Mouse (Mus musculus) CH12.LX (cell line): ENCODE measurements around the gene Tescl. TPM values are rescaled to one million over a fixed set of nuclear protein-coding genes. Genes with fewer than 3 reads are reported as not detected.

Experiments used
- DNase-seq: peaks from one replicate; pipeline ENCODE4 v3.0.0-alpha.2; 2013; ENCODE audit errors: extremely low read depth
- H3K27ac ChIP-seq: 2 replicates; pipeline ENCODE4 v1.5.1; 2012; ENCODE audit warnings: low read depth, mild to moderate bottlenecking, control low read depth, moderate library complexity; ENCODE audit not compliant: insufficient read depth
- H3K27me3 ChIP-seq: replicated peaks from 2 replicates; pipeline ENCODE3; 2012; ENCODE audit warnings: inconsistent platforms
- H3K36me3 ChIP-seq, 2 experiments: replicated peaks in 1 of 2; 2 replicates each; pipeline versions ENCODE3 to v1.6.1; 2012; ENCODE audit warnings: inconsistent platforms in 1 of 2, low read length in 1 of 2, mild to moderate bottlenecking in 1 of 2, mixed read lengths in 1 of 2, moderate library complexity in 1 of 2; ENCODE audit not compliant: control insufficient read depth in 1 of 2, insufficient read depth in 1 of 2
- H3K4me1 ChIP-seq, 2 experiments: 2 replicates each; pipeline ENCODE4 v1.6.1; 2012; ENCODE audit warnings: inconsistent platforms in 1 of 2, moderate library complexity in 1 of 2; ENCODE audit not compliant: insufficient read depth in 2 of 2, control insufficient read depth in 1 of 2
- H3K4me2 ChIP-seq: 2 replicates; pipeline ENCODE4 v1.6.1; 2012; ENCODE audit warnings: low read depth, mild to moderate bottlenecking, control low read depth; ENCODE audit not compliant: poor library complexity, insufficient read depth, severe bottlenecking
- H3K4me3 ChIP-seq, 3 experiments: fragments of 150-350 bp in 1 of 3; sonication (generic) in 1 of 3; replicated peaks in 1 of 3; 2 replicates each; pipeline versions ENCODE3 to v1.5.1; 2011 to 2012; ENCODE audit warnings: low read depth in 2 of 3, low read length in 2 of 3, mild to moderate bottlenecking in 2 of 3, moderate library complexity in 2 of 3, control low read depth in 1 of 3, improper control_type of control experiment in 1 of 3, inconsistent platforms in 1 of 3, mixed read lengths in 1 of 3; ENCODE audit not compliant: poor library complexity in 1 of 3
- H3K79me2 ChIP-seq: replicated peaks from 2 replicates; pipeline ENCODE4 v1.6.1; 2012; ENCODE audit warnings: mild to moderate bottlenecking, moderate library complexity; ENCODE audit not compliant: control insufficient read depth, poor library complexity, insufficient read depth, severe bottlenecking; ENCODE audit errors: extremely low read depth
- H3K9ac ChIP-seq: 2 replicates; pipeline ENCODE4 v1.6.1; 2012; ENCODE audit warnings: low read depth, mild to moderate bottlenecking, control low read depth, moderate library complexity; ENCODE audit not compliant: insufficient read depth
- H3K9me3 ChIP-seq: replicated peaks from 2 replicates; pipeline ENCODE3; 2012; ENCODE audit warnings: low read length, inconsistent platforms, mixed read lengths
- BHLHE40 ChIP-seq: IDR thresholded peaks from 2 replicates; pipeline ENCODE4 v1.6.1; 2011; ENCODE audit warnings: mild to moderate bottlenecking, low read depth, low read length, improper control_type of control experiment
- E2F4 ChIP-seq: IDR thresholded peaks from 2 replicates; pipeline ENCODE4 v1.6.1; 2011; ENCODE audit warnings: low read depth, low read length, improper control_type of control experiment; ENCODE audit not compliant: insufficient replicate concordance
- ELF1 ChIP-seq: IDR thresholded peaks from 2 replicates; pipeline ENCODE4 v1.6.1; 2014; ENCODE audit warnings: low read depth, mild to moderate bottlenecking, inconsistent platforms, low read length, improper control_type of control experiment
- EP300 ChIP-seq: IDR thresholded peaks from 2 replicates; pipeline ENCODE4 v1.6.1; 2011; ENCODE audit warnings: low read length, improper control_type of control experiment
- ETS1 ChIP-seq: conservative IDR thresholded peaks from 2 replicates; pipeline ENCODE4 v1.6.1; 2012; ENCODE audit warnings: low read depth, mild to moderate bottlenecking, inconsistent platforms, low read length, improper control_type of control experiment, moderate library complexity
- GABPA ChIP-seq: IDR thresholded peaks from 2 replicates; pipeline ENCODE4 v1.6.1; 2012; ENCODE audit warnings: low read depth, low read length, improper control_type of control experiment, inconsistent platforms; ENCODE audit not compliant: insufficient replicate concordance
- IRF4 ChIP-seq: IDR thresholded peaks from 2 replicates; pipeline ENCODE4 v1.6.1; 2014; ENCODE audit warnings: low read depth, mild to moderate bottlenecking, inconsistent platforms, low read length, improper control_type of control experiment
- MAFK ChIP-seq: IDR thresholded peaks from 2 replicates; pipeline ENCODE4 v1.6.1; 2011; ENCODE audit warnings: low read length, improper control_type of control experiment; ENCODE audit not compliant: insufficient replicate concordance
- MAX ChIP-seq: IDR thresholded peaks from 2 replicates; pipeline ENCODE4 v1.6.1; 2011; ENCODE audit warnings: low read length, improper control_type of control experiment
- MAZ ChIP-seq: IDR thresholded peaks from 2 replicates; pipeline ENCODE4 v1.6.1; 2012; ENCODE audit warnings: low read depth, mild to moderate bottlenecking, inconsistent platforms, low read length, improper control_type of control experiment, moderate library complexity
- MEF2A ChIP-seq: IDR thresholded peaks from 2 replicates; pipeline ENCODE4 v1.6.1; 2014; ENCODE audit warnings: low read depth, mild to moderate bottlenecking, inconsistent platforms, low read length, improper control_type of control experiment, borderline replicate concordance
- MXI1 ChIP-seq: IDR thresholded peaks from 2 replicates; pipeline ENCODE4 v1.6.1; 2011; ENCODE audit warnings: mild to moderate bottlenecking, low read depth, low read length, improper control_type of control experiment
- MYC ChIP-seq: IDR thresholded peaks from 2 replicates; pipeline ENCODE4 v1.6.1; 2011; ENCODE audit warnings: low read depth, mild to moderate bottlenecking, improper control_type of control experiment, low read length
- PAX5 ChIP-seq: IDR thresholded peaks from 2 replicates; pipeline ENCODE4 v1.6.1; 2012; ENCODE audit warnings: low read length, inconsistent platforms, mixed read lengths
- POLR2AphosphoS2 ChIP-seq: IDR thresholded peaks from 2 replicates; pipeline ENCODE4 v1.6.1; 2011; ENCODE audit warnings: low read depth, low read length, improper control_type of control experiment
- RAD21 ChIP-seq: IDR thresholded peaks from 2 replicates; pipeline ENCODE4 v1.6.1; 2011; ENCODE audit warnings: low read depth, mild to moderate bottlenecking, low read length, improper control_type of control experiment, moderate library complexity
- SIN3A ChIP-seq: IDR thresholded peaks from 2 replicates; pipeline ENCODE4 v1.6.1; 2012; ENCODE audit warnings: low read length, improper control_type of control experiment, inconsistent platforms
- USF1 ChIP-seq: IDR thresholded peaks from 2 replicates; pipeline ENCODE4 v1.6.1; 2014; ENCODE audit warnings: low read depth, mild to moderate bottlenecking, inconsistent platforms, low read length, improper control_type of control experiment
- ZC3H11A ChIP-seq: IDR thresholded peaks from 2 replicates; pipeline ENCODE4 v1.6.1; 2012; ENCODE audit warnings: low read depth, mild to moderate bottlenecking, inconsistent platforms, low read length, improper control_type of control experiment
- dilution Hi-C: fragments of 300-500 bp; cut with MboI; formaldehyde crosslinking; loops from 2 replicates; pipeline ENCODE4 v1.14.3; 2020; ENCODE audit warnings: low sequenced_read_pairs; ENCODE audit not compliant: extremely low pct_unique_long_range_greater_than_20kb, extremely low pct_ligation_motif_present
- in situ Hi-C: fragments of 300-500 bp; cut with MboI; formaldehyde crosslinking; loops from 3 replicates; pipeline ENCODE4 v1.14.3; 2019; ENCODE audit warnings: low sequenced_read_pairs, low pct_ligation_motif_present, low pct_unique_long_range_greater_than_20kb, mixed read lengths
- polyA plus RNA-seq: library from polyadenylated mRNA; unstranded; fragments of >175 nt; gene quantifications from 2 replicates; pipeline ENCODE4 v1.2.1, GENCODE M21; 2012; ENCODE audit warnings: low read depth; ENCODE audit not compliant: insufficient read length
- total RNA-seq, 2 experiments: library from RNA; depleted of rRNA; stranded (reverse); fragments of 300-350 nt in 1 of 2; fragments of >200 nt in 1 of 2; gene quantifications; 2 replicates each; pipeline ENCODE4 v1.2.3; 2012 to 2014

The Tescl gene
- total and polyA plus RNA-seq, 3 experiments, result not detected

GRCm38 (mm10) chr7:24368946-24369345, 35.2 kb upstream of the Tescl start:
- H3K27me3 ChIP-seq, result no peaks in the 10 kb centered on the region
- no peaks in the 10 kb centered on the region for H3K79me2 ChIP-seq
- in situ Hi-C loops, result loop anchor here (5.0 kb wide), 1 partner anchor 33 kb away; no protein-coding TSS in a partner anchor

DNA sequence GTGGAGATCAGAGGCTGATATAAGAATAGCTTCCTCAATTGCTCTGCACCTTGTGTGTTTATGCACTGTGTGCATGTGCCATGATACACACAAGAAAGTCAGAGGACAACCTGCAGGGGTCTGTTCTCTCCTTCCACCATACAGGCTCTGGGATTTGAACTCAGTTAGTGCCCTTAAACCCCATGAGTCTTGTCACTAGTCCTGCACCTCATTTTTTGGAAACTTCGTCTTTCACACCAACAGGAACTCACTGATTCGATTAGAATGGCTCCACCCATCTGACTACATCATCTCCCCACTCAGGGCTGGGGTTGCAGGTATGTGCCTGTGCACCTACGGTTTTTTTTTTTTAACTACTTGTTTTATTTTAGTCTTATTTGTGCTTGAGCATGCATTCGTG, 34.5 kb upstream of the Tescl start:
- TF ChIP-seq PAX5 (no peak), ELF1 (no peak), MYC (no peak), SIN3A (no peak), GABPA (no peak), MAZ (no peak), IRF4 (no peak), RAD21 (no peak), USF1 (no peak)
- no peaks in the 10 kb centered on the region for H3K79me2 ChIP-seq
- DNase-seq, result no peak
- H3K27me3 ChIP-seq, result peaks cover 2% of the 10 kb centered on the region
- in situ Hi-C loops (loop anchor here (5.0 kb wide), 1 partner anchor 34 kb away; no protein-coding TSS in a partner anchor), dilution Hi-C loops (no loop called here)
- no peaks in the 10 kb centered on the region for H3K9me3 ChIP-seq
- no peak overlapping the region for H3K9ac ChIP-seq
- H3K27ac ChIP-seq, result no peak overlapping the region
- no peak overlapping the region for H3K4me3 ChIP-seq
- H3K4me1 ChIP-seq, result peaks cover 40 to 60% of the 10 kb centered on the region in 2 experiments
- no peaks in the 10 kb centered on the region for H3K36me3 ChIP-seq
- H3K4me2 ChIP-seq, result no peak overlapping the region

More at GRCm38 (mm10) chr7:24368946-24369345, 35.2 kb upstream of the Tescl start:
- Histone ChIP-seq H3K4me3 (no peak overlapping the region), H3K4me1 (peaks cover 43 to 67% of the 10 kb centered on the region in 2 experiments), H3K9me3 (no peaks in the 10 kb centered on the region)
- no peak for TF ChIP-seq MEF2A
- no peak for TF ChIP-seq BHLHE40
- TF ChIP-seq E2F4, result no peak
- TF ChIP-seq ETS1, result no peak
- TF ChIP-seq POLR2AphosphoS2, result no peak
- no peak for TF ChIP-seq PAX5
- TF ChIP-seq MXI1, result no peak
- TF ChIP-seq RAD21, result no peak
- no peak for TF ChIP-seq ZC3H11A
- TF ChIP-seq EP300, result no peak
- TF ChIP-seq MAX, result no peak
- no peak for TF ChIP-seq MAFK
- TF ChIP-seq, all 38 proteins: peak for 0
- DNase-seq, result no peak
- Histone ChIP-seq H3K27ac (no peak overlapping the region), H3K36me3 (no peaks in the 10 kb centered on the region), H3K9ac (no peak overlapping the region), H3K4me2 (no peak overlapping the region)
- dilution Hi-C loops, result no loop called here
